In the genomic region with DNA sequence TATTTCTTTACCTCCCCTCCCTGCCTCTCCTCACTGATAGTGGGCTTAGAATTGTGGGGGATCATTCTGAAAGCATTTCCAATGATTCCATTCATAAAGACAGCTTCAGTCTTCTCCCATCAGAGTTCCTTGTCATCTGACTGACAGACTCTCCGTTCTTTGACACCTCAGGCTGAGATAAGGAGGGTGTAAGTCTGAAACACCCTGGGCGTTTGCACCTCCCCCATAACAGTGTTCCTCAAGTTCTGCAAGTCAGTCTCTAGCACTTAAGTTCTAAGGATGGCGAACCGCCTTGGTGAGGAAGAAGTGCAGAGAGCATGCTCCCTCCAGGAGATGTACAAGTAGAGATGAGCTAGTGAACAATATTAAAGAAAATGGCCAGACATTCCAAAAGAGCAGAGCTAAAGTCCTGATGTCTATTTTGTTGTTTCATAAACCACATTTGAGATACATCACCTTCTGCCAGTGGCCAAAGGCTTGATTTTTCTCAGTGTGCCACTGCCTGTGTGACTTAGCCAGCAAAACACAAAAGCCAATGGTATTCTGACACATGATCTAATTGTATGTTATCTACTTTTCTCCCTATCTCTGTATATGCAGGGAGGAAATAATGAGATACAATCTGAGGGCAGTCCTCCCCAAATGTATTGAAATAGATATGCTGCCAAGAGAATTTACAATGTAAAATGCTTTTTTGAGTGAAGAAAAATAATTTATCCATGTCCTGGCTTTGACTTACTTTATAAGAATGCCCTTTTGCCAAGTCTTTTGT, we compare ENCODE assay signal across 25 mouse cellular contexts.
DNase-seq lines count a peak whose midpoint lies in the region; ATAC-seq and TF ChIP-seq lines count a peak whose summit lies in the region.
"Had no signal": no experiment of that assay in that cellular context is flagged by ENCODE, and none has a peak within 500 bp of the region (broad histone marks: within the 10 kb centered on the region; RNA-seq: fewer than 3 reads in every experiment).

No protein-coding gene starts in this region.

- H3K4me3 ChIP-seq in G1E (ENCODE audit: low read depth, low read length) = no peak overlapping the region; the same call in 1 of the 2 replicates
- H3K4me3 ChIP-seq: embryonic facial prominence, embryonic 13.5 days; forebrain, embryonic 12.5 days; neural tube, embryonic 12.5 days had no signal

- H3K27me3 ChIP-seq in G1E (ENCODE audit: insufficient read depth, low read length) = 0 out of 2 replicates have a peak, but pooled peaks cover 6% of the 10 kb centered on the region
- H3K27me3 ChIP-seq: embryonic facial prominence, embryonic 13.5 days; forebrain, embryonic 12.5 days; neural tube, embryonic 12.5 days had no signal

- H3K36me3 ChIP-seq in G1E (replicated peaks) = no peaks in the 10 kb centered on the region
- H3K36me3 ChIP-seq: embryonic facial prominence, embryonic 13.5 days; forebrain, embryonic 12.5 days; neural tube, embryonic 12.5 days had no signal

- H3K4me1 ChIP-seq in G1E (ENCODE audit: insufficient read depth, low read depth, low read length) = peaks cover 28% of the 10 kb centered on the region
- H3K4me1 ChIP-seq: embryonic facial prominence, embryonic 13.5 days had no signal

- ATAC-seq in G1E (ENCODE audit: extremely low read depth, insufficient number of reproducible peaks, low FRiP score, poor library complexity, severe bottlenecking) = peak; percentile 78
- ATAC-seq in erythroid progenitor cell, adult 5-6 weeks (replicated peaks; ENCODE audit: low FRiP score, poor library complexity, severe bottlenecking) = peak; percentile 39; the same call in 1 of the 2 replicates
- peak; percentile 49; the same call in 1 of the 2 replicates for ATAC-seq in megakaryocyte progenitor cell, adult 5-6 weeks (replicated peaks; ENCODE audit: poor library complexity)
- ATAC-seq: forebrain, postnatal 0 days; hindbrain, embryonic 16.5 days; lung, postnatal 0 days; midbrain, embryonic 16.5 days had no signal

- DNase-seq in 416B (ENCODE audit: low read depth) (peak; percentile 68), G1E (ENCODE audit: low spot score) (no peak)
- no peak for DNase-seq in adrenal gland, postnatal 36 days
- no peak for DNase-seq in thymus, postnatal 4 days
- no peak for DNase-seq in adrenal gland, adult 18-20 months (ENCODE audit: low spot score in 2 of 2)
- DNase-seq: adrenal gland, adult 2 months; cerebellum, adult 18-20 months; cerebellum, postnatal 10 days; forebrain, postnatal 0 days; heart, postnatal 14 days; kidney, adult 18-20 months; kidney, postnatal 4 days; lung, adult 18-20 months; lung, postnatal 4 days; right cerebral cortex, adult 18-20 months; spleen, adult 18-20 months; thymus, postnatal 14 days had no signal

- no peaks in the 10 kb centered on the region for H3K9me3 ChIP-seq in G1E (replicated peaks)
- H3K9me3 ChIP-seq: embryonic facial prominence, embryonic 13.5 days; forebrain, embryonic 12.5 days; neural tube, embryonic 12.5 days had no signal

- TF ChIP-seq CTCF in G1E (IDR thresholded peaks at IDR 0.05; ENCODE audit: low read depth, low read length) = no peak
